Mouse (Mus musculus) left cerebral cortex, postnatal 25 days (tissue): ENCODE results near the gene Dhx34. TPM values are rescaled to one million over a fixed set of nuclear protein-coding genes. Genes with fewer than 3 reads are reported as not detected.
"Not testable (repeated sequence)": the region's sequence is repeated elsewhere in the genome, so short reads cannot be mapped to it uniquely, and the experiment has no call there.

ENCODE experiments used
- DNase-seq, 2 experiments: peaks; one replicate each; pipeline ENCODE4 v3.0.0; 2022; ENCODE audit warnings: low spot score in 2 of 2, mixed read lengths in 1 of 2
- intact Hi-C: fragments of 180-260 bp; cut with DNase I; formaldehyde crosslinking; loops from one replicate; pipeline ENCODE4 v1.15.1; 2025
- total RNA-seq, 2 experiments: library from RNA; stranded (reverse); gene quantifications; 2 replicates each; pipeline ENCODE4 v1.2.3; 2021

The Dhx34 gene
- total RNA-seq = 10 to 100 TPM in 1 of 2 experiments, 1 to 10 TPM in 1; 9.5 to 11.1 TPM

DNA sequence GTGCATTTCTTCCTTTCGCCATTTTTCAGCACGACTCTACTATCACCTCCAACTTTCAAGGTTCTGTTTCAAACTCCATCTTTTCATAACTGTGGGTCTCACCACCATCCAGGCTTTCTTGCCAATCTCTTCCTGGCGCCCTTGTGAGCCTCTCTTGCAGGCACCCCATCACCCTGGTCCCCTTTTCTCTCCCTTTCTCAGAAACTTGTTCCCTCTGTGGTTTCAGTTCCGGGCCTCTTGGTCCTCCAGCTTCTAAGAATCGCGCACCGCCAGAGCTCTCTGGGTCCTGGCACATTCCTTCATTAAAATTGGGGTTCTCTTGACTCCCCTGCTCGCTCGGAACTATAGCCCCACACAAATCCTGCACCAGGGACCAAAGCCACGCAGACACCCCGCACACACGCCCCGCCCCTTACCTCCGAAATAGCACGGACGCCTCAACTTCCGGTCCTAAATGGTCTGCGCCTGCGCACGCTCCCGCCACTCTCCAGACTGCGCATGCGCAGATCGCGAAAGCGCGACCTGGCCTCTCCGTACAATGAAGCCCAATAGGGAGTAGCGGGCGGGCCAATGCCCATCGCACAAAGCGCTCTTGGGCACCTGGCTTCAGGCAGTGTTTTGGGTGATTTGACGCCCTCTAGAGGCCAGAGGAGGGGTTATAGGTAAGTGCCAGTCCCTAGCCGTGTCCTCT, at the start of gene Dhx34:
TSS of gene Dhx34 (minus strand) at position 456 of the 691 bp plus-strand sequence.
- intact Hi-C loops = no loop called here
- DNase-seq = peak; percentile 95 to 97

DNA sequence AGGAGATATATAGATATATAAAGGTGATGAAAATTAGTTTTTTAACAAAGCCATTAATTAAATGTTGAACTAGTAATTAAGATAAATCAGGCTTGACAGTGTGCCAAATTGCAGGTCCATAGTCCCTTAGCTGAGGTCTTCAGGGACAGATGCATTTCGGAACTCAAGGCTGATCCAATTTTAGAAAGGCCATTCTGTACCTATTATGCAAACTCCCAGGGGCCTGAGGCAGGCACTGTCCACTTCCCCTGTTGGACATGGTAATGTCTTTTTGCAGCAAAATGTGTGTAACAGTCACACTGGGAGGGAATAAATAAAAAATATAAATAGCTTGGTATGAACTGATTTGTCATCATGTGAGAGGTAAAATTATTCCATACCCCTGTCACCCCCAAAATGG, 49.3 kb upstream of the Dhx34 start:
- DNase-seq = no peak
- intact Hi-C loops = loop anchor here (5.0 kb wide), 1 partner anchor 174 kb away; the partner anchor contains the start of gene Napa

DNA sequence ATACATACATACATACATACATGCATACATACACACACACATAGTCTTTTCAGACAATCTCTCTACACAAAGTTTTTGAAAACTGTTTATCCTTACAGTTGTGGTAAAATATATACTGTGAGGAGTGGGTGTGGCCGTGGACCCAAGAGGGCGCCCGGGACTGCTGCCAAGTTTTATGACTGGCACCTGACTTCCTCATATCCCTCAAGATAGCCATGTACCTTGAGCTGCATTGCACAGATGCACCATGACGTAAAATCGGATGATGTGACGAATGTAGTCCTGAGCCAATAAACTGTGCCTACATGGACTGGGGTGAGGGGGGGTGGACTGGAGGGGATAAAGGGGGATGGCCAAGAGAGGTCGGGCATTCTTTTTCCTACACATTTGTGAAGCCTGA, 44.8 kb upstream of the Dhx34 start:
- DNase-seq = not testable (repeated sequence)
- intact Hi-C loops = loop anchor here (10.0 kb wide), 1 partner anchor 202 kb away; the partner anchor contains the start of gene Zfp541

DNA sequence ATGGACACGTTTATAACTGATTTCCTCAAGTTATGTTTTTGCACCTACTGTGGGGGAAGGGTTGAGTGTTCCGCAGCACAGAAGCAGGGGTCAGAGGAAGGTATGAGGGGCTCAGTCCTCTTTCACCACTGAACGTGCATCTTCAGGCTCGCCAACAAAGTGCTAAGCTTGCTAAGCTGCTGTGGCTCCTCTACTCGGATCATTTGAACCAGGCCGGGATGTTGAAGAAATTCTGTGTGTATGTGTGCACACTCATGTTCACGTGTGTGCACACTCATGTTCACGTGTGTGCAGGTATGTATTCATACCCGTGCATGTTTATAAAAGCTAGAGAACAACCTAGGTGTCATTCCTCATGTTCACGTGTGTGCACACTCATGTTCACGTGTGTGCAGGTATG, 44.0 kb upstream of the Dhx34 start:
- no peak for DNase-seq
- intact Hi-C loops = loop anchor here (10.0 kb wide), 1 partner anchor 201 kb away; the partner anchor contains the start of gene Zfp541

DNA sequence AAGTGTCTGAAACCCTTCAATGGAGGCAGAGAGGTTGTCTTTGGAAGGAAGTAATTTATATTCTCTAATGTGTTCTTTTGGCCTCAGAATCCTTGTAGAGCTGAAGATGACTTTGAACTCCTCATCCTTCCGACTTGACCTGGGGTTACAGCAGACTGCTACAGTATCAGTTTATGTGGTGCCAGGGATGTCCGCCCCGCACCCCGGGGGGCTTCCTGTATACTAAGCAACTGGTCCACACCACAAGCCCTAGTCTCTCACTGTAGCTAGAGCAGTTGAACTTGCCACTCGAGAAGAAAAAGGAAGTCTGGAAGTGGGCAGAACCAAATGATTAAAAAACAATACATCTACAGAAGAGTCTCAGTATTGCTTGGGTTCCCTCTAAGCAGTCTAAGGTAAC, 42.0 kb upstream of the Dhx34 start:
- intact Hi-C loops = loop anchor here (10.0 kb wide), 1 partner anchor 199 kb away; the partner anchor contains the start of gene Zfp541
- no peak for DNase-seq

DNA sequence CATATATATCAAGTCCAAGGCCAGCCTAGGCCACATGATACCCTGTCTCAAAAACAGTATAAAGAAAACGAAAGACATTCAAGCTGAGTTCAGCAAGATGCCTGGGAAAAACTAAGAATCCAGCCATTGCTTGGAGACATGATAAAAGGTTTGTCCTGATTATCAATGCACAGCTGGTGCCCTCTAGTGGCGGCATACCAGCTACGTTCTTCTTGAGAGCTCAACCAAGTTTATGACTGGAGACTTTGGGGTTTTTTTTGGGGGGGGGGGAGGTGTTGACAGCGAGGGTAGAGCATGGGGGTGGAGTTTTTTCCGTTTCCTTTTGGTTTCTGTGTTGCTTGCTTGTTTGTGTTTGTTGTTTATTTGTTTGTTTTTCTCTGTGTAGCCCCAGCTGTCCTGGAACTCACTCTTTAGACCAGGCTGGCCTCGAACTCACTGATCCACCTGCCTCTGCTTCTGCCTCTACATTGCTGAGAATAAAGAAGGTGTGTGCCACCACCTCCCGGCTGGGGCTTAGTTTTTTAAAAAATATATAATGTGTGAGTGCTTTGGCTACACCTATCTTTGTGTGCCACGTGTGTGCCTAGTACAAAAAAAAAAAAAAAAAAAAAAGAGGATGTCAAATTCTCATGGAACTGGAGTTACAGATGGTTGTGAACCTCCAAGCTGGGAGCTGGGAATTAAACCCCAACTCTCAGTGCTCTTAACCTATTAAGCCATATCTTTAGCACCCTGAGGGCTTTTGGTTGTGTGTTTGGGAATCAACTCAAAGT, 41.4 kb upstream of the Dhx34 start:
- peak; percentile 80 to 84 for DNase-seq
- intact Hi-C loops = loop anchor here (10.0 kb wide), 1 partner anchor 198 kb away; the partner anchor contains the start of gene Zfp541

DNA sequence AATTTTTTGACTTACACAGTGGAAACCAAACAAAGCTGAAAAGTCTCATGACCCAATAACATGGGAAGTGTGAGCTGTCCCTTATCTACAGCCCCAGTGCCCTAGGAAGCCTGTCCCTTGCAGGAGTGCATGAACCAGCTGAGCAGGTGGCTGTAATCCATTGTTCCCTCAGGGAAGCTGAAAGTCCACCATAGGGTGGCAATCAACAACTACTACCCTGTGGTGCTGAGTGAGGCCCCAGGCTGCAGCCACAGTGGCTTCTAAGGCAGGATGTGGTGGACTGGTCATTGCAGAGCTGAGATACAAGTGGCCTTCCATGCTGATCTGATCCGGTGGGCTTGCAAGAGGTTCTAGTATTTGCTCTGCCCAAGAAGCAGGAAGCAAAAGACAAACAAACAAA, 39.3 kb upstream of the Dhx34 start:
- intact Hi-C loops = loop anchor here (10.0 kb wide), 1 partner anchor 196 kb away; the partner anchor contains the start of gene Zfp541
- no peak for DNase-seq

DNA sequence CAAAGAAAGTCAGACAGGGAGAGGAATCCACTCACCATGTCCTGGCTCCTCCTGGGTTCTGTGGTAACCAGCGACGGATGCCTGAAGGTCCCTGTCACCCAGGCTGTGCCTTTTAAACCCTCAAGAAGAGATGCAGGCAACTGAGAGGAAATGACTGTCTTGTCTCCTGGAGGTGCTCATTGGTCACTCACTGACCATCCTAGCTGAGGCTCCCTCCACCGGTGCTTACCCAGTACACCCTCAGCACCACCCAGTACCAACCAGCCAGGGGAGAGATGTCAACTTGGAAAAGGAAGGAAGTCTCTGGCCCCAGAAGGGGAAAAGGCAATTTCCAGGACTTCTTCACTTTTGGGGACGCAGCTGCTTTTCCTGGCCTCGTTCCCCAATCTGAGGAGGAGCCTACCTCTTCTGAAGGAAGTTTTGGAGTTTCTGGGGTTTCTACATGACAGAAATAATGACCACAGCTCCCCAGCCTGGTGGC, 37.3 kb upstream of the Dhx34 start, which contains the start of gene C5ar1:
TSS of gene C5ar1 (minus strand) at position 431 of the 481 bp plus-strand sequence.
- no peak for DNase-seq
- intact Hi-C loops = no loop called here

DNA sequence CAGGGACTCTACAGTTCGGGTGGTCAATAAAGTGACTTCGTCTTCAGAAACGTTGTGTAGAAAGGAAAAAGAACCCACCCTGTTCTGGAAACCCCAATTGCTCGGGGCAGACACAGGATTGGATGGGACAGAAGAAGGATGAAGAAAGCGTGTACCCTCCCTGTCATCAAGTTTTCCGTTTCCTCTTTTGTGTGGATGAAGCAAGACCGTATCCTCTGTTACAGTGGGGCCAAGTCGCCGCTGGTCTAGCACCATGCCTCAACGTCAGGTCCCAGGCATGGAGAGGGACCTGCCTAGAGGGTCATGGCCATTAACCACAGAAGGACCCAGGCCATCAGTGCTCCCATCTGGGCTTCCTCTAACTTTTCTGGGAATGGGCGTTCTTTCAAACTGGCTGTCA, 36.0 kb upstream of the Dhx34 start:
- no peak for DNase-seq
- intact Hi-C loops = no loop called here

DNA sequence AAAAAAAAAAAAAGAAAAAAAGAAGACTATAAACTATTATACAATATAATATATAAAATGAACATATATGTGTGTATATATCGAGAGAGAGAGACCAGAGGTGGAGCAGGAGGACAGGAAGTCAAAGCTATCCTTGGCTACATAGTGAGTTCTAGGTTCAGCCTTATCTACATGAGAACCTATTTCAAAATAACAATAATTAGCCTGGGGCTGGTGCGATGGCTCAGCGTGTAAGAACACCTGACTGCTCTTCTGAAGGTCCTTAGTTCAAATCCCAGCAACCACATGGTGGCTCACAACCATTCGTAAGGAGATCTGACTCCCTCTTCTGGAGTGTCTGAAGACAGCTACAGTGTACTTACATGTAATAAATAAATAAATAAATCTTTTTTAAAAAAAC, 34.1 kb upstream of the Dhx34 start:
- DNase-seq, intact Hi-C loops: not testable (repeated sequence)

DNA sequence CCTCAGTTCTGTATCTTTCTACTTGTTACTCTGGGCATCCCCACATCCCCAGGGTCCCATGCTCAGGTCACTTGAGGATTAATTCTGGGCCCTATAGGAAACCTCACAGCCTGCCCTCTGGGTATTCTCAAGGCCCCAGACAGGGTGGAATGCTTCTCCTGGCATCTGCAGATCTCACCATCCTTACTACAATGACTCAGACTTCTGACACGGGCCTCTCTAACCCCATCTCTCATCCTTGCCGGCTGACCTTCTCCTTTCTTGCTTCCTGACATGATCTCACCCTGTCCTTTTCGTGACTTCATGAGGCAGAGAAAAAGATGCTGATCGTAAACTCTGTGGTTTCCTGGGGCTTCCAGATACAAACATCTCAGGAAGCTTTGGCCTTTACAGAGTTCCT, 32.4 kb upstream of the Dhx34 start:
- intact Hi-C loops = no loop called here

DNA sequence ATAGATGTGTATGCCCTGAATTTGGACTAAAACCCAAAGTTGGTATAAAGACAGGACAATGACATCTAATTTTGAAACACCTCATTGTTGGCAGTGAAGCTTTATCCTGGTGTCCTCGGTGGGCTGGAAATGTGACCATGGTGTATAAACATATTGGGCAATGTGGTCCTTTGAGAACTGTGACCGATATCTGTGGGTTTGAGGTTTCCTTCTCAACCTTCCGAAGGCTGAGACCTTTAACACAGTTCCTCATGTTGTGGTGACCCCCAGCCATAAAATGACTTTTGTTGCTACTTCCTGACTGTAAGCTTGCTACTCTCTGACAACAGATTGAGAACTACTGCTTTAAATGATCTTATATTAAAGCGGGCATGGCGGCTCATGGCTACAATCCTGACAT, 28.9 kb upstream of the Dhx34 start:
- no peak for DNase-seq
- intact Hi-C loops = no loop called here

More for the DNA sequence above, 32.4 kb upstream of the Dhx34 start:
- DNase-seq = no peak

DNA sequence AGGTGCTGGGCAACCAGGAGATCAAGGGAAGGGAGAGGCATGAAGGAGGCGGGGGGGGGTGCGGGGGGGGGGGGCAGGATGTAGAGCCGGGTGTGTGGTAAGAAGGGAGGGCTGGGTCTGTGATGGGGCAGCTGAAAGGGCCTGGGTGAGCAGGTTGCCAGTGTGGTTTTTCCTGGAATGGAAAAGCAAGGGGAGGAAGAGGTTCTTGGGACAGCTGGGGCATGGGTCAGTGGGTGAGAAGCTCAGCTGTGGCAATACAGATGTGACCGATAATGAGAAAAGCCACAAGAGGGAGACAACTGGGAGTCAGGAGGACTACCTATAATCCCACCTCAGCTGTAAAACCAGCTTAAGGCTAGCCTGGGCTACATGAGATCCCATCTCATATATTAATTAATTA, 24.1 kb upstream of the Dhx34 start:
- DNase-seq = no peak
- intact Hi-C loops = no loop called here

DNA sequence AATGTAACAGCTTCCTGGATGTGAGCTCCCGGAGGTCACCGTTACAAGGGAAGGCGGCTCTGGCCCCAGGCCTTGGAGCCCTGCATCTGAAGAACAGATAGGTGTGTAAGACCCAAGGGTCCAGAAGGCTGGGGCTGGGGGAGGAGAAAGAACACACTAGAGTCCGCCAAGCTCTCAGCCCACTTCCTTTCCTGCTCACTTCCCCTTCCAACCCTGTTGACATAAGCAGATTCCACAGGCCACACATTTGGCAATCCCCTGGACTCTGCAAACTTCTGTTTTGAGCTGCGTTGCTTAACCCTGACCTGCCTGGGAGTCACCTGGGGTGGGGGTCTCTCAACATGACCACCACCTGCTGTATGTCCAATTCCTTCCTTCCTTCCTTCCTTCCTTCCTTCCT, 22.2 kb upstream of the Dhx34 start, which contains the start of gene C5ar2:
TSS of gene C5ar2 (minus strand) at position 88 of the 400 bp plus-strand sequence.
- intact Hi-C loops = no loop called here
- DNase-seq = peak; percentile 12 to 28

DNA sequence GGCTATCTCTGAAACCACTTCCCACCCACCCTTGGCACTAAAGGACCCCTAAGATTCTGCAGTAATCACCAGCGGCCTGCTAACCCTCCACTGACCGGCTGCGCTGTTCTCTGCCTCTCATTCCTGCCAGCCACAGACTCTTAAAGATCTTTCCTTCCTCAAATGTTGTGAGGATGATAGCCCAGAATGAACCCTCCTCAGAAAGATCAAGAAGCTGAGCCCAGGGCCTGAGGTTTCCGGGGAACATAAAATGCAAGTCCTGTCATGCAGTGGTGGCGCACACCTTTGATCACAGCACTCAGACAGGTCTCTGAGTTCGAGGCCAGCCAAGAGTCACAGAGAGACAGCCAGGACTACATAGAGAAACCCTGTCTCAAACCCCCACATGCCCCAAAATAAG, 20.4 kb upstream of the Dhx34 start:
- intact Hi-C loops = no loop called here
- no peak for DNase-seq

DNA sequence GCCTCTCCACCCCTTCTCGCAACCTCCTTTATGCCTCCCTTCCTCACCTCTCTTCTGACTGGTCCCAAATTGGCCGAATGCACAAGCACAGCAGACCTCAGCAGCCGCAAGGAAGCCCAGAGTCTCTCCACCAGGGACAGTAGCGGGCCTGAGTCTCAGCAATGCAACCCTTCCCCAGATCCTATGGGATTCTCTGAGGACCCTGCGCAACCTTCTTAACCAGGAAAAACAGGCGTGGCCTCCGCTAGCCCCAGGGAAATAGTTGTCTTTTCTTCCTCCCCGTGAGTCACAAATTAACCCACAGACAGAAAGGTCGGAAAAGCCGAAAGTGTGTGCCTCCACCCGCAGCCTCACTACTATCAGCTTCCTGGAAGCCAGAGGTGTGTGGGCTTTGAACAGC, 19.9 kb upstream of the Dhx34 start:
- DNase-seq = no peak
- intact Hi-C loops = no loop called here

DNA sequence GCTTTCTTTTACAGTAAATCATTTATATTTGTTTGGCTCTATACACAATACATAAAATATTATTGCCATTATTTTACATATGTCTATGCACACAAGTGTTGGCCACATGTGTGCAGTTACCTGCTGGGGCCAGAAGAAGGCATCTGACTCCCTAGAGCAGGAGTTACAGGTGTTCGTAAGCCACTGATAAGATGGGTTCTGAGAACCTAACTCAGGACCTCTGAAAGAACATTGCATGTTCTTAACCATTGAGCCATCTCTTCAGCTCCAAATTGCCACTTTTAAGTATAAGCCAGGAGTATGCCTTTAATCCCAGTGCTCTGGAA, 19.1 kb upstream of the Dhx34 start:
- DNase-seq = no peak
- intact Hi-C loops = no loop called here

DNA sequence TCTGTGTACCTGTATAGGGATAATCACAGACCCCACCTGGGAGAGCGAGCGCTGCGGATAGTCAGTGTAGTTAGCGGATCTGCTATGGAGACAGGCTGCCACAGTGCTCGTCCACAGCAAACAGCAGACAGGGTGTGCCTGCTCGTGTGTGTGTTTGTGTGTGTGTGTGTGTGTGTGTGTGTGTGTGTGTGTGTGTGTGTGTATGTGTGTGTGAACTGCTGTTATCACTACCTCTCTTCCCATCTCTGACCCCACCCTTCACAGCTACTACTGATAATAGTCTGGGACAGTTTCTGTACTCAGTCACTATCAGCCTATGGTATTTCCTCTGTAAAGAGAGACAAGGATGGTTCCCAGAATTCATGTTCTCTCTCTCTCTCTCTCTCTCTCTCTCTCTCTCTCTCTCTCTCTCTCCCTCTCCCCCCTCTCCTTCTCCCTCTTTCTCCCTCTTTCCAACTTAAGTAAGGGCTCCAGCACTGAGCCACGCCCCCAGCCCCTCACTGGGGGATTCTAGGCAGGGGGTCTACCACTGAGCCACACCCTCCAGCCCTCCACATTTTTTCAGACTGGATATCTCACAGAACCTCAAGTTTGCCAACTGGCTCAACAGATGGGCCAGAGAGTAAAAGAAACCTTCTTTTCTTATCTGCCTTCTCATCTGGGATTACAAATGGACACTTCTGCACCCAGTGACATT, 18.6 kb upstream of the Dhx34 start:
- intact Hi-C loops = no loop called here
- DNase-seq = no peak

DNA sequence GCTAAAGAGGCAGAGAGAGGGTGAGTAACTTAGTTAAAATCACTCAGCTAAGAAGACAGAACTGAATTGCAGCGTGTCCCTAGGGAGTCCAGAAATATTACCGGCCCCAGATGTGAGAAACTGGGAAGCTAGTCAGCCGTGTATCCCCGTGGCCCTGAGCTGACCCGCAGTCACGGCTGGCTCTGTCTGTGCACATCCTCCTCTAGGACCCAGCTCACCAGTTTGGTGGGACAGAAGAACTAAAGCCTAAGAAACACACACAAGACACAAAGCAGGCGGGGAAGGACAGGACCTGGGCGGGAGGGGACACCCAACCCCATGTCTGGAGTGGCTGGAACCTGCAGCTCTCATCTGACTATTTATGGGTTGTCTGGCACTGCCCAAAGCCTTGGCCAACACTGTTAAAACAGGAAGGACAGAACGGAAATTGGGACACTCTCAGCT, 17.7 kb upstream of the Dhx34 start:
- intact Hi-C loops = no loop called here
- peak in 1 of 2 experiments; percentile 24 for DNase-seq

DNA sequence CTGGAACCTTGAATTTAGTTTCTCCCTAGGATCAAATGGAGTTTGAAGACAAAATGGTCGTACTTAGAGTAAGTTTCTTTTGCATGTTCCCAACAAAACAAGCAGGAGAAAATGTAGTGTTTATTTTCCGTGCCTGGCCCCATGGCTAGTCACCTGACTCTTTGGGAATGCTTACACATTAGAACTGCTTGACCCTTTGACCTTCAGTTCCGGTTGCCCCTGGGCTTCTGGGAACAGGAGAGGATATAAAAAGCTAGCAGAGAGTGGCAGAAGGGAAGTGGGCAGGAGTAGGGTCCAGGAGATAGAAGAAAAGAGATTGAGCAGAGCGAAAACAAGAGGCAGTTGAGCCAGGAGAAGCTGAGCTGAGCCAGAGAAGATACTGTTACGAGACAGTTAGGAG, 8.0 kb upstream of the Dhx34 start:
- no peak for DNase-seq
- intact Hi-C loops = no loop called here
